Mouse (Mus musculus) thymus, adult 2 months (tissue): ENCODE measurements at regions not wholly inside any gene's neighbourhood (a gene's known extent, or its start where the extent isn't known, plus 50 kb on each side); places are given as distances from the start of the nearest gene placed in this dataset.

Experiments used
- CTCF ChIP-seq: fragments of 200-500 bp; IDR thresholded peaks from 2 replicates; pipeline ENCODE4 v1.5.1; 2012; ENCODE audit warnings: mild to moderate bottlenecking, control low read depth, low read length, moderate library complexity, borderline replicate concordance; ENCODE audit not compliant: control insufficient read depth, poor library complexity, insufficient read depth; ENCODE audit errors: extremely low read depth
- POLR2A ChIP-seq: fragments of 200-500 bp; IDR thresholded peaks from 2 replicates; pipeline ENCODE4 v1.6.1; 2012; ENCODE audit warnings: mild to moderate bottlenecking, low read length, control low read depth, moderate library complexity; ENCODE audit not compliant: control insufficient read depth, poor library complexity, insufficient read depth; ENCODE audit errors: extremely low read depth

DNA sequence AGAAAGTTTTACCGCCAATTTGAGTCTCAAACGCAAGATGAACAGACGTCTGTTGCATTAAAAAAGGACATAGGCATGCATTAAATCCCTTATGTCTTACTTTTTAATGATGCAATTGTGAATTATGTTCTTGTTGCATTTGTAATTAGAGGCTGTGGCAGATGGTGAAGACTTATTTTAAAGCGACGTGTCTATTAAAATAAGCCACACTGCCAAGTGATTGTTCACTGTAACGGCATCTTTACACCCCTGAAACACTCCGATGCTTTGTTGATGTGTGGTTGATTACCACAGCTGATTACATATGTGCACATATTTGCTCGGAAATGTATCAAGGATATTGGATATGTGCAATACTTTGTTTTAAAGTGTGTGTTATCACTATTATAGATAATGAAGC, 610.2 kb downstream of the Slc4a3 start:
- TF ChIP-seq CTCF (no peak), POLR2A (no peak)
